Mouse (Mus musculus) testis, adult 2 months (tissue): ENCODE results near the gene Mbip.

Experiments used
- CTCF ChIP-seq: fragments of 200-500 bp; IDR thresholded peaks from 2 replicates; pipeline ENCODE4 v1.5.1; 2012; ENCODE audit warnings: low read depth, mild to moderate bottlenecking, inconsistent platforms, low read length, moderate library complexity; ENCODE audit not compliant: control insufficient read depth, insufficient read depth, insufficient replicate concordance
- POLR2A ChIP-seq: fragments of 200-500 bp; IDR thresholded peaks from 2 replicates; pipeline ENCODE4 v1.6.1; 2012; ENCODE audit warnings: low read depth, mild to moderate bottlenecking, inconsistent platforms, low read length, moderate library complexity; ENCODE audit not compliant: control insufficient read depth

DNA sequence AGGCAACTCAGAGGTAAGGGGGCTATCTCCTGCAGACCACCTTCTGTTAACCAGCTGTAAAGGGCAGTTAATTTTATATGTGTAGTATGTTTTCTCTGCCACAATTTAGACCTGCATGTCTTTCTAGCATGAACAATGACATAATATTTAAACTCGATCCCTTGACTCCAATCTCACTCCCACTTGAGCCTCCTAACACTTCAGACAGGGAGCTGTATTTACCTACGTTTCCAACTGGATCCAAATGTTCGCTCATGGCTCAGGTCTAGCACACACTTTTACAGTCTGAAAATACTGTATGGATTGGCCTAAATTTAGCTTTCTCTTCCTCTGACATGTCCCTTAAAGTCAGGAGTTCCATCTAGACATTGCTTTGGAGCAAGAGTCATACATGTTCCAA is 13.2 kb downstream of the Mbip start:
- TF ChIP-seq POLR2A (no peak), CTCF (no peak)
